Mouse (Mus musculus) neural tube, embryonic 12.5 days (tissue): Measurements from ENCODE around the gene Smco2. TPM values are rescaled to one million over a fixed set of nuclear protein-coding genes. Genes with fewer than 3 reads are reported as not detected.

Source experiments
- ATAC-seq: fragments of 200-750 bp; cut with Nextera tagmentation; 2 replicates; pipeline ENCODE4 v1.8.0; 2017; ENCODE audit warnings: low read depth, mild to moderate bottlenecking, moderate TSS enrichment, moderate library complexity; ENCODE audit not compliant: low FRiP score
- H3K27ac ChIP-seq: fragments of 300-500 bp; sonication (generic); 2 replicates; pipeline ENCODE4 v1.5.1; 2016
- H3K27me3 ChIP-seq: fragments of 300-500 bp; sonication (generic); replicated peaks from 2 replicates; pipeline ENCODE4 v1.6.1; 2016; ENCODE audit warnings: mild to moderate bottlenecking
- H3K36me3 ChIP-seq: fragments of 300-500 bp; sonication (generic); 2 replicates; pipeline ENCODE4 v1.6.1; 2016; ENCODE audit warnings: mild to moderate bottlenecking
- H3K4me1 ChIP-seq: fragments of 300-500 bp; sonication (generic); 2 replicates; pipeline ENCODE4 v1.6.1; 2016
- H3K4me2 ChIP-seq: fragments of 300-500 bp; sonication (generic); replicated peaks from 2 replicates; pipeline ENCODE4 v1.6.1; 2016; ENCODE audit warnings: mild to moderate bottlenecking
- H3K4me3 ChIP-seq: fragments of 300-500 bp; sonication (generic); 2 replicates; pipeline ENCODE4 v1.5.1; 2016
- H3K9ac ChIP-seq: fragments of 300-500 bp; sonication (generic); 2 replicates; pipeline ENCODE4 v1.6.1; 2016; ENCODE audit warnings: mild to moderate bottlenecking
- H3K9me3 ChIP-seq: fragments of 300-500 bp; sonication (generic); 2 replicates; pipeline ENCODE4 v1.6.1; 2016; ENCODE audit warnings: mild to moderate bottlenecking
- WGBS: fragments of 180-500 bp; shearing (Covaris S2); methylation state at CpG from one replicate; pipeline ENCODE4 v1.1.7; 2016; 5-methylcytosine and 5-hydroxymethylcytosine counted together
- polyA plus RNA-seq: library from polyadenylated mRNA; unstranded; fragments of >200 nt; fragmentation: Nextera tagmentation; extraction: Ambion mirVana; gene quantifications from 2 replicates; pipeline ENCODE4 v1.2.1, GENCODE M21; 2016

The Smco2 gene
- not detected in 2 replicates for polyA plus RNA-seq

- no peaks in the 10 kb centered on the region for H3K27me3 ChIP-seq
- H3K9ac ChIP-seq, result no peak within 1 kb of the TSS
- no peaks in the 10 kb centered on the region for H3K9me3 ChIP-seq
- 76% methylated on average over 4 of the region's 4 CpGs for WGBS
- H3K27ac ChIP-seq, result no peak within 1 kb of the TSS
- no peaks in the 10 kb centered on the region for H3K36me3 ChIP-seq
- no peak within 1 kb of the TSS for H3K4me2 ChIP-seq
- no peak for ATAC-seq
- no peak within 1 kb of the TSS for H3K4me3 ChIP-seq
- no peaks in the 10 kb centered on the region for H3K4me1 ChIP-seq
These were observed at the start of gene Smco2 for GRCm38 (mm10) chr6:146850050-146850449. Gene Smco2, plus strand, starts transcription at chr6:146850104.

GRCm38 (mm10) chr6:146809991-146810390, 39.9 kb upstream of the Smco2 start:
- no peak overlapping the region for H3K27ac ChIP-seq
- no peaks in the 10 kb centered on the region for H3K27me3 ChIP-seq
- ATAC-seq, result no peak
- H3K4me3 ChIP-seq, result no peak overlapping the region
- H3K4me1 ChIP-seq, result no peaks in the 10 kb centered on the region
- H3K36me3 ChIP-seq, result no peaks in the 10 kb centered on the region
- H3K9ac ChIP-seq, result no peak overlapping the region
- H3K4me2 ChIP-seq, result no peak overlapping the region
- 91% methylated on average over 6 of the region's 6 CpGs for WGBS
- no peaks in the 10 kb centered on the region for H3K9me3 ChIP-seq

GRCm38 (mm10) chr6:146813007-146813406, 36.9 kb upstream of the Smco2 start:
- no peak overlapping the region for H3K27ac ChIP-seq
- WGBS, result 88% methylated on average over 5 of the region's 5 CpGs
- H3K4me1 ChIP-seq, result no peaks in the 10 kb centered on the region
- H3K9ac ChIP-seq, result no peak overlapping the region
- H3K4me2 ChIP-seq, result no peak overlapping the region
- no peak overlapping the region for H3K4me3 ChIP-seq
- no peaks in the 10 kb centered on the region for H3K27me3 ChIP-seq
- no peaks in the 10 kb centered on the region for H3K36me3 ChIP-seq
- no peak for ATAC-seq
- no peaks in the 10 kb centered on the region for H3K9me3 ChIP-seq

GRCm38 (mm10) chr6:146820177-146820965, 29.5 kb upstream of the Smco2 start:
- ATAC-seq, result no peak
- no peaks in the 10 kb centered on the region for H3K27me3 ChIP-seq

GRCm38 (mm10) chr6:146821958-146822357, 27.9 kb upstream of the Smco2 start:
- Histone ChIP-seq H3K4me1 (no peaks in the 10 kb centered on the region), H3K9me3 (no peaks in the 10 kb centered on the region), H3K27ac (no peak overlapping the region), H3K4me3 (no peak overlapping the region), H3K36me3 (no peaks in the 10 kb centered on the region), H3K27me3 (no peaks in the 10 kb centered on the region), H3K4me2 (no peak overlapping the region), H3K9ac (no peak overlapping the region)
- no peak for ATAC-seq
- WGBS, result 93% methylated on average over 13 of the region's 13 CpGs

More at GRCm38 (mm10) chr6:146820177-146820965, 29.5 kb upstream of the Smco2 start:
- no peak overlapping the region for H3K9ac ChIP-seq
- no peak overlapping the region for H3K27ac ChIP-seq
- no peak overlapping the region for H3K4me2 ChIP-seq
- H3K36me3 ChIP-seq, result no peaks in the 10 kb centered on the region
- H3K4me3 ChIP-seq, result no peak overlapping the region
- no peaks in the 10 kb centered on the region for H3K9me3 ChIP-seq
- WGBS, result 86% methylated on average over 29 of the region's 29 CpGs
- H3K4me1 ChIP-seq, result no peaks in the 10 kb centered on the region

GRCm38 (mm10) chr6:146824727-146825486, 25.0 kb upstream of the Smco2 start:
- Histone ChIP-seq H3K4me2 (no peak overlapping the region), H3K4me3 (no peak overlapping the region), H3K9me3 (no peaks in the 10 kb centered on the region), H3K27me3 (no peaks in the 10 kb centered on the region), H3K4me1 (no peaks in the 10 kb centered on the region), H3K27ac (no peak overlapping the region), H3K36me3 (no peaks in the 10 kb centered on the region), H3K9ac (no peak overlapping the region)
- peak; percentile 65; the same call in 1 of the 2 replicates for ATAC-seq
- 48% methylated on average over 16 of the region's 16 CpGs for WGBS

- Histone ChIP-seq H3K4me1 (no peaks in the 10 kb centered on the region), H3K9me3 (no peaks in the 10 kb centered on the region), H3K36me3 (no peaks in the 10 kb centered on the region), H3K9ac (no peak overlapping the region), H3K4me2 (no peak overlapping the region), H3K4me3 (no peak overlapping the region), H3K27me3 (no peaks in the 10 kb centered on the region), H3K27ac (no peak overlapping the region)
- WGBS, result 58% methylated on average over 1 of the region's 1 CpGs
- peak; percentile 27; the same call in 1 of the 2 replicates for ATAC-seq
These were observed 24.5 kb upstream of the Smco2 start for GRCm38 (mm10) chr6:146825487-146825773.

- Histone ChIP-seq H3K9me3 (no peaks in the 10 kb centered on the region), H3K27me3 (no peaks in the 10 kb centered on the region), H3K4me2 (no peak overlapping the region), H3K36me3 (no peaks in the 10 kb centered on the region), H3K4me3 (no peak overlapping the region), H3K27ac (no peak overlapping the region), H3K9ac (no peak overlapping the region), H3K4me1 (no peaks in the 10 kb centered on the region)
- WGBS, result 78% methylated on average over 12 of the region's 12 CpGs
- ATAC-seq, result no peak
These were observed 18.6 kb upstream of the Smco2 start for GRCm38 (mm10) chr6:146831320-146831719.

GRCm38 (mm10) chr6:146833485-146834314, 16.2 kb upstream of the Smco2 start:
- H3K9me3 ChIP-seq, result no peaks in the 10 kb centered on the region
- ATAC-seq, result peak; percentile 70
- no peak overlapping the region for H3K4me3 ChIP-seq

GRCm38 (mm10) chr6:146834342-146834741, 15.6 kb upstream of the Smco2 start:
- ATAC-seq, result no peak
- no peak overlapping the region for H3K4me3 ChIP-seq
- H3K27ac ChIP-seq, result no peak overlapping the region
- no peaks in the 10 kb centered on the region for H3K9me3 ChIP-seq
- H3K36me3 ChIP-seq, result no peaks in the 10 kb centered on the region
- H3K4me1 ChIP-seq, result no peaks in the 10 kb centered on the region
- no peak overlapping the region for H3K9ac ChIP-seq
- 86% methylated on average over 3 of the region's 3 CpGs for WGBS
- H3K27me3 ChIP-seq, result no peaks in the 10 kb centered on the region
- no peak overlapping the region for H3K4me2 ChIP-seq

More at GRCm38 (mm10) chr6:146833485-146834314, 16.2 kb upstream of the Smco2 start:
- H3K36me3 ChIP-seq, result no peaks in the 10 kb centered on the region
- no peak overlapping the region for H3K27ac ChIP-seq
- no peak overlapping the region for H3K9ac ChIP-seq
- H3K4me1 ChIP-seq, result no peaks in the 10 kb centered on the region
- WGBS, result 73% methylated on average over 6 of the region's 6 CpGs
- H3K4me2 ChIP-seq, result no peak overlapping the region
- H3K27me3 ChIP-seq, result no peaks in the 10 kb centered on the region

- Histone ChIP-seq H3K4me1 (no peaks in the 10 kb centered on the region), H3K27me3 (no peaks in the 10 kb centered on the region), H3K9me3 (no peaks in the 10 kb centered on the region), H3K9ac (no peak overlapping the region), H3K4me3 (no peak overlapping the region), H3K4me2 (no peak overlapping the region), H3K36me3 (no peaks in the 10 kb centered on the region), H3K27ac (no peak overlapping the region)
- 49% methylated on average over 4 of the region's 4 CpGs for WGBS
- no peak for ATAC-seq
These were observed 14.1 kb upstream of the Smco2 start for GRCm38 (mm10) chr6:146835784-146836183.

- Histone ChIP-seq H3K4me2 (no peak overlapping the region), H3K4me1 (no peaks in the 10 kb centered on the region), H3K27ac (no peak overlapping the region), H3K9ac (no peak overlapping the region), H3K36me3 (no peaks in the 10 kb centered on the region), H3K9me3 (no peaks in the 10 kb centered on the region), H3K4me3 (no peak overlapping the region), H3K27me3 (no peaks in the 10 kb centered on the region)
- 86% methylated on average over 7 of the region's 7 CpGs for WGBS
- no peak for ATAC-seq
These were observed 12.6 kb upstream of the Smco2 start for GRCm38 (mm10) chr6:146837316-146837715.
